Mouse (Mus musculus) thymus, postnatal 0 days (tissue): ENCODE data around the gene Serpinb9b. TPM values are rescaled to one million over a fixed set of nuclear protein-coding genes. Genes with fewer than 3 reads are reported as not detected.

ENCODE experiments used
- polyA plus RNA-seq: library from polyadenylated mRNA; unstranded; fragments of >200 nt; fragmentation: Nextera tagmentation; extraction: Ambion mirVana; gene quantifications from 2 replicates; pipeline ENCODE4 v1.2.1, GENCODE M21; 2015

Gene Serpinb9b
- polyA plus RNA-seq, 1 experiment from 2014 or later: 0.57 TPM

Other genes starting within 250 kb of the Serpinb9b start
- 0.08 and 0.12 TPM in 2 replicates for gene Mylk4, start 243.5 kb upstream of the Serpinb9b start, polyA plus RNA-seq
- 26.1 and 30.2 TPM in 2 replicates for gene Wrnip1, start 225.4 kb upstream of the Serpinb9b start, polyA plus RNA-seq
- not detected in 2 replicates for gene D930007J09Rik, start 224.6 kb upstream of the Serpinb9b start, polyA plus RNA-seq
- gene Serpinb1a, start 176.2 kb upstream of the Serpinb9b start, polyA plus RNA-seq: 47.2 and 50.3 TPM in 2 replicates
- gene Serpinb1c, start 129.2 kb upstream of the Serpinb9b start, polyA plus RNA-seq: not detected in 2 replicates
- 15.1 and 16.6 TPM in 2 replicates for gene Serpinb6b, start 62.2 kb upstream of the Serpinb9b start, polyA plus RNA-seq
- gene Serpinb9, start 24.2 kb upstream of the Serpinb9b start, polyA plus RNA-seq: 12.6 and 12.9 TPM in 2 replicates
- gene Serpinb1b, start 51.2 kb downstream of the Serpinb9b start, polyA plus RNA-seq: 0.73 and 0.85 TPM in 2 replicates
- gene Serpinb9c, start 132.3 kb downstream of the Serpinb9b start, polyA plus RNA-seq: 0.17 TPM in 1 of 2 replicates, not detected in the other
- gene Serpinb9d, start 165.5 kb downstream of the Serpinb9b start, polyA plus RNA-seq: 0.14 and 0.17 TPM in 2 replicates
- 0.07 TPM in 1 of 2 replicates, not detected in the other for gene Serpinb9e, start 222.2 kb downstream of the Serpinb9b start, polyA plus RNA-seq